Mouse (Mus musculus) neural tube, embryonic 11.5 days (tissue): Measurements from ENCODE around the gene Rtn4rl1. TPM values are rescaled to one million over a fixed set of nuclear protein-coding genes. Genes with fewer than 3 reads are reported as not detected.
A peak's percentile ranks its signal among the peaks of the same experiment; 100 is the strongest.

Source experiments
- ATAC-seq: fragments of 200-750 bp; cut with Nextera tagmentation; 2 replicates; pipeline ENCODE4 v1.8.0; 2017; ENCODE audit warnings: moderate number of reproducible peaks, mild to moderate bottlenecking, moderate TSS enrichment, moderate library complexity; ENCODE audit not compliant: insufficient read depth, low FRiP score, low TSS enrichment
- DNase-seq: peaks from one replicate; pipeline ENCODE4 v3.0.0-alpha.2; 2015; ENCODE audit warnings: low spot score
- H3K27ac ChIP-seq: fragments of 300-500 bp; sonication (generic); 2 replicates; pipeline ENCODE4 v1.5.1; 2014; ENCODE audit warnings: low read depth, mild to moderate bottlenecking, low read length
- H3K27me3 ChIP-seq: fragments of 300-500 bp; sonication (generic); 2 replicates; pipeline ENCODE4 v1.6.1; 2014; ENCODE audit warnings: mild to moderate bottlenecking, low read length, mixed read lengths; ENCODE audit not compliant: control insufficient read depth, insufficient read depth
- H3K36me3 ChIP-seq: fragments of 300-500 bp; sonication (generic); 2 replicates; pipeline ENCODE4 v1.6.1; 2014; ENCODE audit warnings: mild to moderate bottlenecking, low read length, moderate library complexity, mixed read lengths; ENCODE audit not compliant: control insufficient read depth, insufficient read depth
- H3K4me1 ChIP-seq: fragments of 300-500 bp; sonication (generic); 2 replicates; pipeline ENCODE4 v1.6.1; 2014; ENCODE audit warnings: low read length, mixed read lengths; ENCODE audit not compliant: control insufficient read depth, insufficient read depth
- H3K4me2 ChIP-seq: fragments of 300-500 bp; sonication (generic); 2 replicates; pipeline ENCODE4 v1.6.1; 2014; ENCODE audit warnings: low read depth, mild to moderate bottlenecking, moderate library complexity
- H3K4me3 ChIP-seq: fragments of 300-500 bp; sonication (generic); 2 replicates; pipeline ENCODE4 v1.5.1; 2014; ENCODE audit warnings: low read depth, low read length
- H3K9ac ChIP-seq: fragments of 300-500 bp; sonication (generic); 2 replicates; pipeline ENCODE4 v1.6.1; 2014; ENCODE audit warnings: mild to moderate bottlenecking, low read length
- H3K9me3 ChIP-seq: fragments of 300-500 bp; sonication (generic); 2 replicates; pipeline ENCODE4 v1.6.1; 2016; ENCODE audit warnings: low read length; ENCODE audit not compliant: control insufficient read depth
- WGBS: fragments of 180-500 bp; shearing (Covaris S2); extraction: QIAGEN DNeasy Blood & Tissue Kit; methylation state at CpG from one replicate; pipeline ENCODE4 v1.1.7; 2014; 5-methylcytosine and 5-hydroxymethylcytosine counted together
- polyA plus RNA-seq: library from polyadenylated mRNA; unstranded; fragments of >200 nt; fragmentation: Nextera tagmentation; extraction: Ambion mirVana; gene quantifications from 2 replicates; pipeline ENCODE4 v1.2.1, GENCODE M21; 2014

Gene Rtn4rl1
- polyA plus RNA-seq, 1 experiment from 2014 or later = 6.0 TPM

DNA sequence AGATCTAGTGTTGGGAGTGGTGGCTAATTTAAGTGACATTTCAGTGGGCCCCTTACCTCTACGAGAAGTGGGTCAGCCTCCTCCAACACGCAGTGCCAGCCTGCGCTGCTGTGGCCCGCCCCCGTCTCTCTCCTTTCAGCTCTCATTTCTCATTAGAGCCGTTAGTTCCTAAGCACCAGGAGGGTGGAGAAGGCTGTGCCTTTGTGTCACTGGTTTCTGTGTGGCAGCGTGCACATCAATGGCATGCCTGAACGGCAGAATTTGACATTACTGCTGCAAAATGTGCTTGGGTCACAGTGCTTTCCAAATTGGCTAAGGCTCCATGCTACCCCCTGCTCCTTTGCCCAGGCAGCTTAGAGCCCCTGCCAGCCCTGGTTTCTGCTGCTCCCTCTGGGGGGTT lies 79.9 kb downstream of the Rtn4rl1 start:
- no peaks in the 10 kb centered on the region for H3K36me3 ChIP-seq
- H3K4me3 ChIP-seq = no peak overlapping the region
- H3K27me3 ChIP-seq = no peaks in the 10 kb centered on the region
- ATAC-seq (no peak), DNase-seq (no peak)
- H3K9me3 ChIP-seq = no peaks in the 10 kb centered on the region
- peak overlapping the region; percentile 10; the same call in 1 of the 2 replicates for H3K9ac ChIP-seq
- no peak overlapping the region for H3K27ac ChIP-seq
- no peaks in the 10 kb centered on the region; the same call in none of the 2 replicates for H3K4me1 ChIP-seq
- WGBS = 16% methylated on average over 8 of the region's 8 CpGs
- no peak overlapping the region for H3K4me2 ChIP-seq

DNA sequence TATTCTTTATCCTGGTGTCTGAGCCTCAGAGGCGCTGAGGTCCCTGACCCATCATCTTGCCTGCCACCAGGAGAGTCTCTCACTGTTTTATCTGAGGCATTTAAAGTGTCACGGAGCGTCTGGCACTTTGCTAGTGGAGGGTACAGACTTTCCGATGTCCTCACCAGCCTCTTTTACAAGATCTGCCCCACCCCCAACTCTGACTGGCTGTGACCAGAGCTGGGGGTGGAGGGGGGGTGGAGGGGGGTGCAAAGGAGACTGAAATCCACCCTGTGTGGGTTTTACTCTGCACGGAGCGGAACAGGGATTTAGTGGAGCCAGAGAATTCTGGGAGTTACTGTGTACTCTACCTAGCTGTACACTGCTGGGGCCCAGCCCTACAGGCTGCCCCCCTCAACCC lies 81.5 kb downstream of the Rtn4rl1 start:
- Histone ChIP-seq H3K9me3 (no peaks in the 10 kb centered on the region), H3K9ac (peak overlapping the region; percentile 15; the same call in 1 of the 2 replicates), H3K27me3 (no peaks in the 10 kb centered on the region), H3K4me2 (no peak overlapping the region), H3K36me3 (no peaks in the 10 kb centered on the region), H3K27ac (no peak overlapping the region), H3K4me1 (peaks cover 5% of the 10 kb centered on the region), H3K4me3 (no peak overlapping the region)
- no peak for DNase-seq
- 27% methylated on average over 6 of the region's 6 CpGs for WGBS
- ATAC-seq = no peak

DNA sequence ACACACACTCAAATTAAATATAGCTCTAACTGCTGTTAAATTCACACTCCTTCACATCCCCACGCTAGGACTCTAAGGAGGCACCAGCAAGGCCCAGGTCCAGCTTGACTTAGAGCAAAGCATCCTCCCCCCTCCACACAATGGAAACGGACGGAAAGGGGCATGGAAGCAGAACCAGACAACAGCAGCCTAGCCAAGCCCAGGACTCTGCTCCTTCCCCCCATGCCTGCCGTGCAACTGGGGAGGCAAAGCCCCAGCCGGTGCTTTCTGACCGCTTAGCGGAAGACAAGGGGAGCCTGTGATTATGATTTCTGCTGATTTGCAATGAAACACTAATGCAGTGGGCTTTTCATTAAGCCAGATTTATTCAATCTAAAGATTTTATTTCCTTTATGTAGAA lies 84.5 kb downstream of the Rtn4rl1 start:
- H3K9me3 ChIP-seq = no peaks in the 10 kb centered on the region
- H3K4me1 ChIP-seq = peaks cover 21% of the 10 kb centered on the region
- H3K27ac ChIP-seq = no peak overlapping the region
- 72% methylated on average over 7 of the region's 7 CpGs for WGBS
- DNase-seq (no peak), ATAC-seq (no peak)
- no peak overlapping the region for H3K9ac ChIP-seq
- no peak overlapping the region for H3K4me3 ChIP-seq
- no peak overlapping the region for H3K4me2 ChIP-seq
- H3K27me3 ChIP-seq = peaks cover 20% of the 10 kb centered on the region
- H3K36me3 ChIP-seq = no peaks in the 10 kb centered on the region

DNA sequence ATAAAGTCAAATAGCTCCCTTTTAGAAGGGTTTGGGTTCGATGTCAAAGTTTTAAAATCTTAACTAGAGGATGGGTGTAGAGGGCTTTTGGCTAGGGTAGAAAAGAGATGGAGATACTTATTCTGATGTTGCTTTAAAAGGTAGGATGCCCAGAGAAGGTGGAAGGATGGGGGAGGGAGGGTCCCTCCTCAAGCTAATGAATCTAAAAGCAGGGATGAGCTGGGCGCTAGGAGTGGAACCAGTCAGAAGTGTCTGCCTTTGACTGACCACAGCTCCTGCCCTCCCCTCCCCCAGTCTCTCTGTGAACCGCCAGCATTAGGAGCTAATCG lies 85.4 kb downstream of the Rtn4rl1 start:
- Histone ChIP-seq H3K9me3 (no peaks in the 10 kb centered on the region), H3K36me3 (no peaks in the 10 kb centered on the region), H3K27me3 (peaks cover 23% of the 10 kb centered on the region), H3K9ac (peak overlapping the region; percentile 33; the same call in 1 of the 2 replicates), H3K27ac (no peak overlapping the region), H3K4me1 (peaks cover 21% of the 10 kb centered on the region), H3K4me2 (peak overlapping the region; percentile 41), H3K4me3 (peak overlapping the region; percentile 23; the same call in 1 of the 2 replicates)
- DNase-seq (no peak), ATAC-seq (no peak)
- 14% methylated on average over 4 of the region's 4 CpGs for WGBS

DNA sequence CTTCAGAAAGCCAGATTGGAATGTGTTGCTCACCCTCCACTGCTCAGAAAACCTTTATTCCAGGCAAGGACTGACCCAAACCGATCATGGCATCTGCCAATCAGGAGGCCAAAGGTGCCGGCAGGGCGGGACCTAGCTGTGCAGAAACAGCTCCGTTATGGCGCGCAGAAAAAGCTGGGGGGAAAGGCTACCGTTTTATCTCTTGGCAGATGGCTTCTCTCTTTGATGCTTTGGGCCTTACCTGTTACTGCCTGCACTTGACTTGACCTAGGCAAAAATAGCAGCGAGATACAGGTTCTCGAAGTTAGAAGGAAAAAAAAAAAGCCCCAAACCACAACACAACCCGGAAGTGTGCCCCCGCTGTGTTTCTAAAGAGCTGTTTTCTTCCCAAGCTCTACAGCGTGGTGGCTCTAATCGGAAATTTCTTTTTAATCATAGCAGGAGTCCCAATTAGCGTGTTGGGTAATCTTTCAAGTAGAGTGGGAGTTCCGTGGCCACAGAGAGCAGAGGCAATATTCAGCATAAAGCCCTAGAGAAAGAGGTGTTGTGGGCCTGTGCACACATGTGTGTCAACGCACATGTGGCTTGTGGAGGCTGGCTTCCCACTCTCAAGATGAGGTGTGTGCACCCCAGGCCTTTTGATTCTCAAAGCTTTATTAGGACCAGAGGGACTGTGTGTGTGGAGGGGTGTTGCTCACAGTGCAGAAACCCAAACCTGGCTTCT lies 85.9 kb downstream of the Rtn4rl1 start:
- ATAC-seq = no peak
- peak overlapping the region; percentile 33; the same call in 1 of the 2 replicates for H3K9ac ChIP-seq
- WGBS = 12% methylated on average over 16 of the region's 16 CpGs

DNA sequence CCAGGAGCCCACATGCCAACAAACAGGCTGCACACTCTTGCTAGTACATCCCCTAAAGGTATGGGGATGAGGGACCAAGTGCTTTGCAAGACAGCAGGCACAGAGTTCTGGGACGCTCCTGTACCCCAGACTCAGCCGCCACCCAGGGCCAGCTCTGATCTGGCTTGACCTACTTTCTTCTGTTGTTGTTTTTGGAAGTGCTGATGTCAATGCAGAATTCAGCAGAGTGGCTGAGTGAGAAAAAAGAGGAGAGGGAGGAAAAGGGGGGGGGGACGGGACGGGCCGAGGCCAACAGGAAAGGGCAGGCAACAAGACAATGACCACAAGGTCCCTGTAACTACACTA lies 86.5 kb downstream of the Rtn4rl1 start:
- Histone ChIP-seq H3K4me3 (no peak overlapping the region), H3K36me3 (no peaks in the 10 kb centered on the region), H3K9me3 (no peaks in the 10 kb centered on the region), H3K27ac (no peak overlapping the region), H3K27me3 (peaks cover 23% of the 10 kb centered on the region), H3K4me1 (peaks cover 21% of the 10 kb centered on the region; the same call in 1 of the 2 replicates), H3K4me2 (no peak overlapping the region), H3K9ac (no peak overlapping the region)
- 66% methylated on average over 5 of the region's 5 CpGs for WGBS
- ATAC-seq (no peak), DNase-seq (no peak)

More for the DNA sequence above, 85.9 kb downstream of the Rtn4rl1 start:
- Histone ChIP-seq H3K27me3 (peaks cover 23% of the 10 kb centered on the region), H3K36me3 (no peaks in the 10 kb centered on the region), H3K9me3 (no peaks in the 10 kb centered on the region), H3K4me2 (peak overlapping the region; percentile 41), H3K4me3 (peak overlapping the region; percentile 23), H3K4me1 (peaks cover 21% of the 10 kb centered on the region), H3K27ac (no peak overlapping the region)
- DNase-seq = peak; percentile 33

DNA sequence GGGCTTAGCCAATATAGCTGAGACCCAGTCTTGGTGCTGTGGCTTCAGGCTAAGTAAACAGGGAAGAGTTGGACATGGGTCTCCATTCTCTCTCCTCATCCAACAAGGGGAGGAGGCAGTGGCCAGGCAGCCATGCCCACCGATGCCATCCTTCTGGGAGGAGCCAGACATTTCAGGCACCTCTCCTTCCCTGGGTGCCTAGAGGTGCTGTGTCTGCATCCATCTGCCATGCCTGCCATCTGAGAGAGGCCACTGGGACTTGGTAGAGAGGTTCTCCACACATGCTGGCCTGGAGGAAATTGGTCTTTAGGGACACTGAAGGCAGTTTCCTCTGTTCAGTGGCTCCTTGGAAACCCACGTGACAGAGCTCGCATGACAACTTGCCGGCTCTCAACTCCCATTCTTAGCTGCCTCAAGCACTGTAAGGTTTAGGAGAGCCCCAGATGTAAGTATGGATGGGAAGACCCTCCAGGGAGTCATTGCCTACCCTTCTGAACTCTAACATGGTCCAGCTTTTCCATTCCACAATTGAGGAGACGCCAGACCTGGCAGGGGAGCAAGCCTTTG lies 86.9 kb downstream of the Rtn4rl1 start:
- Histone ChIP-seq H3K27me3 (peaks cover 23% of the 10 kb centered on the region), H3K4me3 (no peak overlapping the region), H3K4me1 (peaks cover 21% of the 10 kb centered on the region; the same call in 1 of the 2 replicates), H3K9me3 (no peaks in the 10 kb centered on the region), H3K4me2 (no peak overlapping the region), H3K9ac (no peak overlapping the region), H3K36me3 (no peaks in the 10 kb centered on the region), H3K27ac (no peak overlapping the region)
- ATAC-seq (no peak), DNase-seq (no peak)
- WGBS = 39% methylated on average over 5 of the region's 5 CpGs

DNA sequence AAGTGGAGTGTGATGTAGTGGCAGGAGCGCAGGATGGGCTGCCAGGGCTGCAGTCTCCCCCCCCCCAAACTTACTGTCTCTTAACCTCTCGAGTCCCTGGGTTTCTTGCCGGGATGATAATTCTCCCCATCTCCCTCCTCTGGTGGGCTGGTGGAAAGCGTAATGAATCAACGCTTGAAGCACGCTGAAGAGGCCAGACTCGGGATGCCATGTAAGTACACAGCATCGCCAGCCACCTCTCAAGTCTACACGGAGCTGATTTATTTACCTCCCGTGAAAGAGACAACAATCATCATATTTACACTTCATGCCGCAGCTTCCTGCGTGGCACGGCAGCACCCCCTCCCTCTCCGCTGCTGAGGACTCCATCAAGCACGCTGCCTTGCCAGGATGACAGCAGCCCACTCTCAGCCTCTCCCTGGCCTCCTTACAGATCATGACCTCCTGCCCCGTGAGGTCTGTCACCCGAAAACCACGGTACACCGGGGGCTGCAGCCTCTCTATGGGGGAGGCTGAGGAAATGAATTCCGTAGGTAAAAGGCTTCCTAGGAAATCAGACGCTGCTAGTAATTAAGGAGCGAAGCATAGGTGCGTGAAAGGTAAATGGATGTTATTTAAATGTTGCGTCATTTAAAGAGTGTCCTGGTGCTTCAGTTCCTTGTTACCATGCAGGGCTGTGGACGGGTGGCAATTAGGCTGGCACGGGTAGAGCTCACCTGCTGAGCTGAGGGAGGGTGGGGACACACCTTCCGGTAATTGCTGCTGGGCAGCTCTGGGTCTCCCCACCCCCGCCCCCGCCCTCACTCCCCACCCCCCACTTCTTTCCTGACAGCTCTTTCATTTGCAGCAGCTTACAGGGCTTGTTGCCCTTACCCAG lies 88.0 kb downstream of the Rtn4rl1 start:
- peaks cover 21% of the 10 kb centered on the region; the same call in 1 of the 2 replicates for H3K4me1 ChIP-seq
- ATAC-seq (no peak), DNase-seq (no peak)
- H3K4me3 ChIP-seq = no peak overlapping the region
- H3K27ac ChIP-seq = no peak overlapping the region
- H3K9ac ChIP-seq = no peak overlapping the region
- peak overlapping the region; percentile 11; the same call in 1 of the 2 replicates for H3K4me2 ChIP-seq
- H3K36me3 ChIP-seq = no peaks in the 10 kb centered on the region
- H3K9me3 ChIP-seq = no peaks in the 10 kb centered on the region
- H3K27me3 ChIP-seq = peaks cover 23% of the 10 kb centered on the region
- WGBS = 5% methylated on average over 29 of the region's 29 CpGs
